Mouse (Mus musculus): ENCODE data around the gene Cyth2. TPM values are rescaled to one million over a fixed set of nuclear protein-coding genes. Genes with fewer than 3 reads are reported as not detected.
A peak's percentile ranks its signal among the peaks of the same experiment; 100 is the strongest.

The Cyth2 gene
- polyA plus RNA-seq, 1 experiment from 2014 or later = 224 TPM

GRCm38 (mm10) chr7:45759400-45759799 is 55.0 kb downstream of the Cyth2 start:
- H3K4me2 ChIP-seq = peak overlapping the region; percentile 25; the same call in 1 of the 2 replicates
- H3K4me1 ChIP-seq (ENCODE audit: control insufficient read depth, insufficient read depth, low read length) = no peaks in the 10 kb centered on the region
- no peak overlapping the region; the same call in 1 of the 2 replicates for H3K4me3 ChIP-seq (ENCODE audit: low read depth, low read length)
- H3K36me3 ChIP-seq (ENCODE audit: control insufficient read depth, insufficient read depth, low read length) = no peaks in the 10 kb centered on the region
- no peaks in the 10 kb centered on the region for H3K9me3 ChIP-seq (ENCODE audit: control insufficient read depth, low read length)
- peaks cover 14% of the 10 kb centered on the region; the same call in 1 of the 2 replicates for H3K27me3 ChIP-seq (ENCODE audit: control insufficient read depth, insufficient read depth, low read length)
- no peak overlapping the region for H3K9ac ChIP-seq (ENCODE audit: low read length)
- WGBS = 12% methylated on average over 27 of the region's 27 CpGs
- no peak overlapping the region for H3K27ac ChIP-seq (ENCODE audit: low read depth, low read length)
- DNase-seq (ENCODE audit: low spot score, missing footprints) = no peak
- no peak for ATAC-seq (ENCODE audit: low FRiP score)

Other genes with a start within 250 kb of the Cyth2 start
- gene Bcat2, start 244.4 kb downstream of the Cyth2 start, polyA plus RNA-seq (2014; fragmentation: Nextera tagmentation; extraction: Ambion mirVana) = 22.5 and 24.7 TPM in 2 replicates
- not detected in 2 replicates for gene Fgf21, start 199.1 kb downstream of the Cyth2 start, polyA plus RNA-seq (2014; fragmentation: Nextera tagmentation; extraction: Ambion mirVana)
- gene Fut1, start 197.3 kb downstream of the Cyth2 start, polyA plus RNA-seq (2014; fragmentation: Nextera tagmentation; extraction: Ambion mirVana) = not detected in 2 replicates
- 0.10 and 0.29 TPM in 2 replicates for gene Izumo1, start 192.8 kb downstream of the Cyth2 start, polyA plus RNA-seq (2014; fragmentation: Nextera tagmentation; extraction: Ambion mirVana)
- gene Rasip1, start 187.1 kb downstream of the Cyth2 start, polyA plus RNA-seq (2014; fragmentation: Nextera tagmentation; extraction: Ambion mirVana) = 4.0 and 4.7 TPM in 2 replicates
- 1.8 and 2.1 TPM in 2 replicates for gene Mamstr, start 174.6 kb downstream of the Cyth2 start, polyA plus RNA-seq (2014; fragmentation: Nextera tagmentation; extraction: Ambion mirVana)
- not detected in 2 replicates for gene Fut2, start 148.2 kb downstream of the Cyth2 start, polyA plus RNA-seq (2014; fragmentation: Nextera tagmentation; extraction: Ambion mirVana)
- gene Ntn5, start 130.6 kb downstream of the Cyth2 start, polyA plus RNA-seq (2014; fragmentation: Nextera tagmentation; extraction: Ambion mirVana) = 0.21 TPM in 1 of 2 replicates, not detected in the other
- 0.19 and 0.36 TPM in 2 replicates for gene Sec1, start 120.2 kb downstream of the Cyth2 start, polyA plus RNA-seq (2014; fragmentation: Nextera tagmentation; extraction: Ambion mirVana)
- gene Car11, start 114.7 kb downstream of the Cyth2 start, polyA plus RNA-seq (2014; fragmentation: Nextera tagmentation; extraction: Ambion mirVana) = 3.3 and 6.3 TPM in 2 replicates
- gene Dbp, start 109.5 kb downstream of the Cyth2 start, polyA plus RNA-seq (2014; fragmentation: Nextera tagmentation; extraction: Ambion mirVana) = 2.2 and 3.5 TPM in 2 replicates
- gene Rpl18, start 99.1 kb downstream of the Cyth2 start, polyA plus RNA-seq (2014; fragmentation: Nextera tagmentation; extraction: Ambion mirVana) = 878 and 933 TPM in 2 replicates
- gene Sphk2, start 96.6 kb downstream of the Cyth2 start, polyA plus RNA-seq (2014; fragmentation: Nextera tagmentation; extraction: Ambion mirVana) = 11.8 and 14.9 TPM in 2 replicates
- 0.57 and 1.4 TPM in 2 replicates for gene Fam83e, start 93.4 kb downstream of the Cyth2 start, polyA plus RNA-seq (2014; fragmentation: Nextera tagmentation; extraction: Ambion mirVana)
- not detected in 2 replicates for gene Spaca4, start 88.8 kb downstream of the Cyth2 start, polyA plus RNA-seq (2014; fragmentation: Nextera tagmentation; extraction: Ambion mirVana)
- gene Lmtk3, start 30.8 kb downstream of the Cyth2 start, polyA plus RNA-seq (2014; fragmentation: Nextera tagmentation; extraction: Ambion mirVana) = 4.6 and 4.8 TPM in 2 replicates
- 1.5 and 2.4 TPM in 2 replicates for gene Sult2b1, start 29.9 kb downstream of the Cyth2 start, polyA plus RNA-seq (2014; fragmentation: Nextera tagmentation; extraction: Ambion mirVana)
- 0.69 and 0.75 TPM in 2 replicates for gene Kcnj14, start 10.2 kb upstream of the Cyth2 start, polyA plus RNA-seq (2014; fragmentation: Nextera tagmentation; extraction: Ambion mirVana)
- 64.0 and 67.9 TPM in 2 replicates for gene Grwd1, start 16.4 kb upstream of the Cyth2 start, polyA plus RNA-seq (2014; fragmentation: Nextera tagmentation; extraction: Ambion mirVana)
- 76.7 and 84.0 TPM in 2 replicates for gene Kdelr1, start 58.2 kb upstream of the Cyth2 start, polyA plus RNA-seq (2014; fragmentation: Nextera tagmentation; extraction: Ambion mirVana)
- gene Grin2d, start 63.8 kb upstream of the Cyth2 start, polyA plus RNA-seq (2014; fragmentation: Nextera tagmentation; extraction: Ambion mirVana) = 0.14 and 0.17 TPM in 2 replicates
- 0.63 and 1.3 TPM in 2 replicates for gene Syngr4, start 82.1 kb upstream of the Cyth2 start, polyA plus RNA-seq (2014; fragmentation: Nextera tagmentation; extraction: Ambion mirVana)
- gene Tmem143, start 82.4 kb upstream of the Cyth2 start, polyA plus RNA-seq (2014; fragmentation: Nextera tagmentation; extraction: Ambion mirVana) = 3.0 and 3.2 TPM in 2 replicates
- 27.2 and 28.2 TPM in 2 replicates for gene Emp3, start 106.8 kb upstream of the Cyth2 start, polyA plus RNA-seq (2014; fragmentation: Nextera tagmentation; extraction: Ambion mirVana)
- gene Ccdc114, start 109.5 kb upstream of the Cyth2 start, polyA plus RNA-seq (2014; fragmentation: Nextera tagmentation; extraction: Ambion mirVana) = 2.0 and 2.4 TPM in 2 replicates
- 0.03 and 0.44 TPM in 2 replicates for gene Abcc6, start 215.7 kb upstream of the Cyth2 start, polyA plus RNA-seq (2014; fragmentation: Nextera tagmentation; extraction: Ambion mirVana)
- gene Nomo1, start 219.1 kb upstream of the Cyth2 start, polyA plus RNA-seq (2014; fragmentation: Nextera tagmentation; extraction: Ambion mirVana) = 13.9 and 14.1 TPM in 2 replicates

Data from midbrain, embryonic 11.5 days (tissue).